Mouse (Mus musculus) CH12.LX (cell line): Measurements from ENCODE around the gene Myrf. TPM values are rescaled to one million over a fixed set of nuclear protein-coding genes. Genes with fewer than 3 reads are reported as not detected.

Experiments
- DNase-seq: peaks from one replicate; pipeline ENCODE4 v3.0.0-alpha.2; 2013; ENCODE audit errors: extremely low read depth
- H3K27ac ChIP-seq: 2 replicates; pipeline ENCODE4 v1.5.1; 2012; ENCODE audit warnings: low read depth, mild to moderate bottlenecking, control low read depth, moderate library complexity; ENCODE audit not compliant: insufficient read depth
- H3K27me3 ChIP-seq: replicated peaks from 2 replicates; pipeline ENCODE3; 2012; ENCODE audit warnings: inconsistent platforms
- H3K36me3 ChIP-seq, 2 experiments: replicated peaks in 1 of 2; 2 replicates each; pipeline versions ENCODE3 to v1.6.1; 2012; ENCODE audit warnings: inconsistent platforms in 1 of 2, low read length in 1 of 2, mild to moderate bottlenecking in 1 of 2, mixed read lengths in 1 of 2, moderate library complexity in 1 of 2; ENCODE audit not compliant: control insufficient read depth in 1 of 2, insufficient read depth in 1 of 2
- H3K4me1 ChIP-seq, 2 experiments: 2 replicates each; pipeline ENCODE4 v1.6.1; 2012; ENCODE audit warnings: inconsistent platforms in 1 of 2, moderate library complexity in 1 of 2; ENCODE audit not compliant: insufficient read depth in 2 of 2, control insufficient read depth in 1 of 2
- H3K4me2 ChIP-seq: 2 replicates; pipeline ENCODE4 v1.6.1; 2012; ENCODE audit warnings: low read depth, mild to moderate bottlenecking, control low read depth; ENCODE audit not compliant: poor library complexity, insufficient read depth, severe bottlenecking
- H3K4me3 ChIP-seq, 3 experiments: fragments of 150-350 bp in 1 of 3; sonication (generic) in 1 of 3; replicated peaks in 1 of 3; 2 replicates each; pipeline versions ENCODE3 to v1.5.1; 2011 to 2012; ENCODE audit warnings: low read depth in 2 of 3, low read length in 2 of 3, mild to moderate bottlenecking in 2 of 3, moderate library complexity in 2 of 3, control low read depth in 1 of 3, improper control_type of control experiment in 1 of 3, inconsistent platforms in 1 of 3, mixed read lengths in 1 of 3; ENCODE audit not compliant: poor library complexity in 1 of 3
- H3K79me2 ChIP-seq: replicated peaks from 2 replicates; pipeline ENCODE4 v1.6.1; 2012; ENCODE audit warnings: mild to moderate bottlenecking, moderate library complexity; ENCODE audit not compliant: control insufficient read depth, poor library complexity, insufficient read depth, severe bottlenecking; ENCODE audit errors: extremely low read depth
- H3K9ac ChIP-seq: 2 replicates; pipeline ENCODE4 v1.6.1; 2012; ENCODE audit warnings: low read depth, mild to moderate bottlenecking, control low read depth, moderate library complexity; ENCODE audit not compliant: insufficient read depth
- H3K9me3 ChIP-seq: replicated peaks from 2 replicates; pipeline ENCODE3; 2012; ENCODE audit warnings: low read length, inconsistent platforms, mixed read lengths
- CHD2 ChIP-seq: IDR thresholded peaks from 2 replicates; pipeline ENCODE4 v1.6.1; 2011; ENCODE audit warnings: low read length, improper control_type of control experiment
- CTCF ChIP-seq, 2 experiments: IDR thresholded peaks in 1 of 2; conservative IDR thresholded peaks in 1 of 2; 2 replicates each; pipeline ENCODE4 v1.5.1; 2011 to 2012; ENCODE audit warnings: low read depth in 2 of 2, low read length in 2 of 2, improper control_type of control experiment in 1 of 2, inconsistent platforms in 1 of 2, mild to moderate bottlenecking in 1 of 2, moderate library complexity in 1 of 2
- ELF1 ChIP-seq: IDR thresholded peaks from 2 replicates; pipeline ENCODE4 v1.6.1; 2014; ENCODE audit warnings: low read depth, mild to moderate bottlenecking, inconsistent platforms, low read length, improper control_type of control experiment
- ETS1 ChIP-seq: conservative IDR thresholded peaks from 2 replicates; pipeline ENCODE4 v1.6.1; 2012; ENCODE audit warnings: low read depth, mild to moderate bottlenecking, inconsistent platforms, low read length, improper control_type of control experiment, moderate library complexity
- IRF4 ChIP-seq: IDR thresholded peaks from 2 replicates; pipeline ENCODE4 v1.6.1; 2014; ENCODE audit warnings: low read depth, mild to moderate bottlenecking, inconsistent platforms, low read length, improper control_type of control experiment
- JUND ChIP-seq: conservative IDR thresholded peaks from 2 replicates; pipeline ENCODE4 v1.6.1; 2011; ENCODE audit warnings: low read depth, low read length, improper control_type of control experiment
- KAT2A ChIP-seq: IDR thresholded peaks from 2 replicates; pipeline ENCODE4 v1.6.1; 2012; ENCODE audit warnings: low read length, improper control_type of control experiment, inconsistent platforms; ENCODE audit not compliant: insufficient replicate concordance
- MAFK ChIP-seq: IDR thresholded peaks from 2 replicates; pipeline ENCODE4 v1.6.1; 2011; ENCODE audit warnings: low read length, improper control_type of control experiment; ENCODE audit not compliant: insufficient replicate concordance
- MYC ChIP-seq: IDR thresholded peaks from 2 replicates; pipeline ENCODE4 v1.6.1; 2011; ENCODE audit warnings: low read depth, mild to moderate bottlenecking, improper control_type of control experiment, low read length
- NRF1 ChIP-seq: IDR thresholded peaks from 2 replicates; pipeline ENCODE4 v1.6.1; 2014; ENCODE audit warnings: low read depth, mild to moderate bottlenecking, inconsistent platforms, low read length, improper control_type of control experiment, moderate library complexity
- PAX5 ChIP-seq: IDR thresholded peaks from 2 replicates; pipeline ENCODE4 v1.6.1; 2012; ENCODE audit warnings: low read length, inconsistent platforms, mixed read lengths
- POLR2A ChIP-seq: IDR thresholded peaks from 2 replicates; pipeline ENCODE4 v1.6.1; 2011; ENCODE audit warnings: low read depth, mild to moderate bottlenecking, improper control_type of control experiment, low read length
- RAD21 ChIP-seq: IDR thresholded peaks from 2 replicates; pipeline ENCODE4 v1.6.1; 2011; ENCODE audit warnings: low read depth, mild to moderate bottlenecking, low read length, improper control_type of control experiment, moderate library complexity
- RCOR1 ChIP-seq: conservative IDR thresholded peaks from 2 replicates; pipeline ENCODE4 v1.6.1; 2012; ENCODE audit warnings: low read depth, mild to moderate bottlenecking, inconsistent platforms, low read length, improper control_type of control experiment
- SMC3 ChIP-seq: IDR thresholded peaks from 2 replicates; pipeline ENCODE4 v1.6.1; 2011; ENCODE audit warnings: low read depth, low read length, improper control_type of control experiment
- USF1 ChIP-seq: IDR thresholded peaks from 2 replicates; pipeline ENCODE4 v1.6.1; 2014; ENCODE audit warnings: low read depth, mild to moderate bottlenecking, inconsistent platforms, low read length, improper control_type of control experiment
- USF2 ChIP-seq: conservative IDR thresholded peaks from 2 replicates; pipeline ENCODE4 v1.6.1; 2011; ENCODE audit warnings: low read depth, low read length, improper control_type of control experiment
- ZC3H11A ChIP-seq: IDR thresholded peaks from 2 replicates; pipeline ENCODE4 v1.6.1; 2012; ENCODE audit warnings: low read depth, mild to moderate bottlenecking, inconsistent platforms, low read length, improper control_type of control experiment
- ZKSCAN1 ChIP-seq: IDR thresholded peaks from 2 replicates; pipeline ENCODE4 v1.6.1; 2012; ENCODE audit warnings: low read depth, inconsistent platforms, low read length, improper control_type of control experiment, borderline replicate concordance
- ZMIZ1 ChIP-seq: IDR thresholded peaks from 2 replicates; pipeline ENCODE4 v1.6.1; 2012; ENCODE audit warnings: low read depth, mild to moderate bottlenecking, inconsistent platforms, low read length, improper control_type of control experiment
- dilution Hi-C: fragments of 300-500 bp; cut with MboI; formaldehyde crosslinking; loops from 2 replicates; pipeline ENCODE4 v1.14.3; 2020; ENCODE audit warnings: low sequenced_read_pairs; ENCODE audit not compliant: extremely low pct_unique_long_range_greater_than_20kb, extremely low pct_ligation_motif_present
- in situ Hi-C: fragments of 300-500 bp; cut with MboI; formaldehyde crosslinking; loops from 3 replicates; pipeline ENCODE4 v1.14.3; 2019; ENCODE audit warnings: low sequenced_read_pairs, low pct_ligation_motif_present, low pct_unique_long_range_greater_than_20kb, mixed read lengths
- polyA plus RNA-seq: library from polyadenylated mRNA; unstranded; fragments of >175 nt; gene quantifications from 2 replicates; pipeline ENCODE4 v1.2.1, GENCODE M21; 2012; ENCODE audit warnings: low read depth; ENCODE audit not compliant: insufficient read length
- total RNA-seq, 2 experiments: library from RNA; depleted of rRNA; stranded (reverse); fragments of 300-350 nt in 1 of 2; fragments of >200 nt in 1 of 2; gene quantifications; 2 replicates each; pipeline ENCODE4 v1.2.3; 2012 to 2014

The Myrf gene
- total RNA-seq (2012; rRNA removed) (0.04 and 0.13 TPM in 2 replicates), total RNA-seq (2014; rRNA removed) (not detected in 2 replicates), polyA plus RNA-seq (0.10 and 0.11 TPM in 2 replicates)

DNA sequence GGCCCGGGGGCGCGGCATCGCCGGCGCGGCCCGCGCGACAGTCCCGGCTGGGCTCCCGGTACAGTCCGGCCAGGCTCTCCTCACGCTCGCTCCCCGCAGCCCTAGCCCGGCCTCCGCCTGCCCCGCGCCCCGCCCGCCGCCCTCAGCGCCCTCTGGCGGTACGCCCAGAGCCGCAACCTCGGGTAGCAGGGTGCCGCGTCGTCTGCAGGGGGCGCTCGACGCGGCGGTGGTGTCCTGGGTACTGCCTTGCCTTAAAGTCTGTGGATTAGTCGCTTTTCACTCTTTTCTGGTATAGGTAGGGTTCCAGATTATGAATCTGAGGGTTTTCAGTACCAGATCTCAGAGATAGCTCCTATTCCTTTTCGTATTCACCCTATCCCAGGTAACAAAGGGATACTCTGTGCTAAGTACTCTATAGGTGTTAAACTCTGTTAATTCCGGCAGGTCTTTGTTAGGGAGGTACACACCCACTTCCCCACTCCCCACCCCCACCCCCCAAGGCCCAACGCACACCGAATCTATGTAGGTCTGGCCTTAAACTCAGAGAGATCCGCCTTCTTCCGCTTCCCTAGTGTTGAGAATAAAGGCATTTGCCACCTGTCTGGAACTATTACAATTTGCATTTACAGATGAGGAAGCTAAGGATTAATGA lies at the start of gene Myrf:
TSS of gene Myrf (minus strand) at position 95 of the 652 bp plus-strand sequence.
- peak within 1 kb of the TSS in 1 of 3 experiments; percentile 41 for H3K4me3 ChIP-seq

GRCm38 (mm10) chr19:10289609-10290150 lies 49.1 kb upstream of the Myrf start:
- in situ Hi-C loops (no loop called here), dilution Hi-C loops (no loop called here)
- Histone ChIP-seq H3K4me1 (no peaks in the 10 kb centered on the region; a peak in 1 of 4 replicates), H3K9ac (no peak overlapping the region), H3K36me3 (no peaks in the 10 kb centered on the region), H3K27me3 (peaks cover 42% of the 10 kb centered on the region), H3K79me2 (no peaks in the 10 kb centered on the region), H3K4me2 (no peak overlapping the region), H3K4me3 (no peak overlapping the region), H3K27ac (no peak overlapping the region), H3K9me3 (no peaks in the 10 kb centered on the region)
- TF ChIP-seq PAX5 (no peak), IRF4 (no peak), CHD2 (no peak), RAD21 (no peak), USF1 (no peak), ETS1 (no peak), ZMIZ1 (no peak), ZKSCAN1 (no peak), ELF1 (no peak), POLR2A (no peak), KAT2A (no peak), MYC (no peak), SMC3 (no peak), USF2 (no peak), RCOR1 (no peak), ZC3H11A (no peak), JUND (no peak)
- DNase-seq: no peak

More for the DNA sequence above, at the start of gene Myrf:
- Histone ChIP-seq H3K4me1 (peaks cover 0 to 3% of the 10 kb centered on the region in 2 experiments; a peak in 2 of 4 replicates), H3K9me3 (no peaks in the 10 kb centered on the region), H3K27me3 (peaks cover 61% of the 10 kb centered on the region), H3K36me3 (no peaks in the 10 kb centered on the region), H3K79me2 (no peaks in the 10 kb centered on the region), H3K4me2 (peak within 1 kb of the TSS; percentile 27; the same call in 1 of the 2 replicates), H3K9ac (no peak within 1 kb of the TSS), H3K27ac (no peak within 1 kb of the TSS)
- TF ChIP-seq CTCF (conservative IDR thresholded peaks at IDR 0.05 in 1 of 2, IDR thresholded peaks at IDR 0.05 in 1 of 2; ENCODE audit: low read depth in 2 of 2, low read length in 2 of 2) (peak in 1 of 2 experiments; percentile 99; a peak in 2 of 4 replicates), SMC3 (peak; percentile 36), RCOR1 (no peak), ETS1 (no peak), CHD2 (no peak), MAFK (no peak), NRF1 (no peak)
- in situ Hi-C loops (no loop called here), dilution Hi-C loops (no loop called here)
- DNase-seq: no peak
